Mouse (Mus musculus) cerebellum, adult 11-12 months (tissue): ENCODE data around the gene Plet1.

Source experiments
- DNase-seq: peaks from one replicate; pipeline ENCODE4 v3.0.0; 2022

Gene Plet1

DNA sequence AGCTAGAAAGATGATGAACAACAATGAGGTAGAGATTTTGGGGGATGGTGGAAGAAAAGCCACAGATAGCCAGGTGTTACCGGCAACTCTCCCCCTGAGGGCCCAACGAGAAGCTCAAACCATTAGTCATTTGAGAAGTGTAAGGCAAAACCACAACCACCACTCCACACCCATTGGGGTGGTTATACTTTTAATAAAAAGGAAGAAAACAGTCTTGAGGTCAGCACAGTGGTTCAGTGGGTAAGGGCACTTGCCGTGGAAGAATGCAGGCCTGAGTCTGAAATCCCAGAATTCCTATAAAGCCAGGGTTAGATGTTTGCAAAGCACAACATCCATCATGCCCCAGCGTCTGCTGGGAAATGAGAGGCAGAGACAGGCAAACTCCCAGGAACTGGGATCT, 43.0 kb downstream of the Plet1 start:
- no peak for DNase-seq

DNA sequence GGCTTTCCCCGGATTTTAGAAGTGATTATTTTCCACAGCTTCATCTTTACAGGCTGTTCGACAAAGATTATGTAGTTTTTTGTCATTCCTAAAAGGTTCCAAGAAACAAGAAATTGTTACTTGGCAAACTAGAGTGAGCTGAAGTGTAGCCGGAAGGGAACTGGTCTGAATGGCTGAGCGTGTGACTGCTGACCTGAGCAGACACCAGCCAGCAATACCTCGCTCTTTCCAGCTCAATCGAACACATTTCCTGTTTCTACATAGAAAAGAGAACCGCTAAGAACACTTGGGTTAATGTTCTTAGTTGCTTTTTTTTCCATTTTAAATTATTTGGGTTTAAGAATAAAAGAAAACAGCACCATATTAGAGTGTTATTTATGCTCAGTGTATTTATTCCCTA, 45.8 kb downstream of the Plet1 start:
- DNase-seq: no peak

DNA sequence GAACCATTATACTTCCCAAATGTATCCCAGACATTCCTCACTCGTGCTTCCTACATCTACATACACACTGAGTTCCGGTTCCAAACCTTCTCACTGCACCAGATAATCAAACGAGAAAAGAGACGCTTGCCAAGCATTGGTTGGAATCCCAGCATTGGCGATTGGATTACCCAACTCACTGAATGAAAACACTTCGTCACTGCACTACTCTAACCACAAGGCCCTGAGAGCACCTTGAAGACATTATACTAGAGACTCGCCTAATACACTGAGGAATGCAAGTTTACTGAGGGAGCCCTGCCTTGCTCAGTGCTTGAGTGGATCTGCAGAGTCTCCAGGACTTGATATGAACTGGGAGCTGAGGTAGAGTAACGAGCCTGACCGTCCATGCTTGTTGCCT, 48.1 kb downstream of the Plet1 start:
- DNase-seq: no peak

- DNase-seq: no peak
Measured at GRCm38 (mm10) chr9:50547859-50548478, 53.6 kb downstream of the Plet1 start.

- no peak for DNase-seq
Measured at GRCm38 (mm10) chr9:50548936-50549335, 54.6 kb downstream of the Plet1 start.

GRCm38 (mm10) chr9:50552206-50552605, 57.9 kb downstream of the Plet1 start:
- DNase-seq: no peak

DNA sequence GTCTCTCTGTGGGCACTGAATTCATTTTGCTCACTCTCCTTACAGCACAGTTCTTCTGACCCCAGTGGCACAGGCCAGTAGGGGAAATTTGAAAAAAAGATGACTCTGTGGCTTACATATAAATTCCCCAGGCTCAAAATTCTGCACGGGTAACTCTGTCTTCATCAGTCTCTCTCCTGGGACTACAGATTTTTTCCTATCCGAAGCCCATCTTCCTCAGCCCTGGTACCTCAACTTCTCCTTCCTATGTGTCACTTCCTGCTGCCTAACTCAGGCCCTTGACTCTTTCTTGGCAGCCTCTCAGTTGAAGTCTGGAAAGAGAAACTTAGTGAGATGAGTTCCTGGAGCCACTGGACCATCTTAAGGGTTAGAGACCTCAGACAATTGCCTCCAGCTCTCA, 59.2 kb downstream of the Plet1 start:
- no peak for DNase-seq

GRCm38 (mm10) chr9:50554241-50555093, 60.1 kb downstream of the Plet1 start, which contains the start of gene Il18:
Gene Il18, plus strand, starts transcription at chr9:50554827.
- peak; percentile 14 for DNase-seq

GRCm38 (mm10) chr9:50555094-50555446, 60.7 kb downstream of the Plet1 start, which contains the start of gene Bco2:
Gene Bco2, minus strand, starts transcription at chr9:50555181.
- no peak for DNase-seq
